Mouse (Mus musculus) erythroblast, embryonic 14.5 days (primary cell): ENCODE results near the gene Nln. TPM values are rescaled to one million over a fixed set of nuclear protein-coding genes. Genes with fewer than 3 reads are reported as not detected.

Source experiments
- H3K27me3 ChIP-seq: 2 replicates; pipeline ENCODE4 v1.6.1; 2012; ENCODE audit warnings: inconsistent platforms; ENCODE audit not compliant: control insufficient read depth
- H3K36me3 ChIP-seq: 2 replicates; pipeline ENCODE4 v1.6.1; 2012; ENCODE audit warnings: mild to moderate bottlenecking, inconsistent platforms; ENCODE audit not compliant: control insufficient read depth
- H3K4me1 ChIP-seq: 2 replicates; pipeline ENCODE4 v1.6.1; 2012; ENCODE audit warnings: inconsistent platforms; ENCODE audit not compliant: control insufficient read depth
- H3K4me3 ChIP-seq: replicated peaks from 2 replicates; pipeline ENCODE3; 2012; ENCODE audit warnings: moderate library complexity, mild to moderate bottlenecking, inconsistent platforms
- H3K9me3 ChIP-seq: 2 replicates; pipeline ENCODE4 v1.6.1; 2012; ENCODE audit warnings: low read length, inconsistent platforms, mixed read lengths; ENCODE audit not compliant: control insufficient read depth
- GATA1 ChIP-seq: IDR thresholded peaks from 2 replicates; pipeline ENCODE4 v1.6.1; 2012; ENCODE audit warnings: low read length, inconsistent platforms, mixed read lengths
- TAL1 ChIP-seq: IDR thresholded peaks from 3 replicates; pipeline ENCODE4 v1.6.1; 2012; ENCODE audit warnings: low read length, inconsistent platforms, mixed read lengths
- polyA plus RNA-seq: library from polyadenylated mRNA; stranded (reverse); fragments of >175 nt; gene quantifications from 2 replicates; pipeline ENCODE4 v1.2.3, GENCODE M21; 2012

Gene Nln
- polyA plus RNA-seq, 1 experiment: 0.18 TPM

- no peaks in the 10 kb centered on the region; the same call in 1 of the 2 replicates for H3K36me3 ChIP-seq
- H3K27me3 ChIP-seq: no peaks in the 10 kb centered on the region
- H3K4me1 ChIP-seq: no peaks in the 10 kb centered on the region
- no peaks in the 10 kb centered on the region for H3K9me3 ChIP-seq
- no peak overlapping the region for H3K4me3 ChIP-seq
- no peak for TF ChIP-seq GATA1
- TF ChIP-seq TAL1: no peak
Observed at GRCm38 (mm10) chr13:104076993-104077392, 32.4 kb downstream of the Nln start.

- Histone ChIP-seq H3K27me3 (no peaks in the 10 kb centered on the region), H3K4me3 (no peak overlapping the region), H3K36me3 (peaks cover 2% of the 10 kb centered on the region; the same call in 1 of the 2 replicates), H3K4me1 (no peaks in the 10 kb centered on the region), H3K9me3 (no peaks in the 10 kb centered on the region)
- TF ChIP-seq TAL1 (no peak), GATA1 (no peak)
Observed at GRCm38 (mm10) chr13:104074731-104075130, 34.7 kb downstream of the Nln start.

- no peak for TF ChIP-seq TAL1
- no peak for TF ChIP-seq GATA1
- peaks cover 2% of the 10 kb centered on the region; the same call in 1 of the 2 replicates for H3K36me3 ChIP-seq
Observed at GRCm38 (mm10) chr13:104074230-104074629, 35.2 kb downstream of the Nln start.

DNA sequence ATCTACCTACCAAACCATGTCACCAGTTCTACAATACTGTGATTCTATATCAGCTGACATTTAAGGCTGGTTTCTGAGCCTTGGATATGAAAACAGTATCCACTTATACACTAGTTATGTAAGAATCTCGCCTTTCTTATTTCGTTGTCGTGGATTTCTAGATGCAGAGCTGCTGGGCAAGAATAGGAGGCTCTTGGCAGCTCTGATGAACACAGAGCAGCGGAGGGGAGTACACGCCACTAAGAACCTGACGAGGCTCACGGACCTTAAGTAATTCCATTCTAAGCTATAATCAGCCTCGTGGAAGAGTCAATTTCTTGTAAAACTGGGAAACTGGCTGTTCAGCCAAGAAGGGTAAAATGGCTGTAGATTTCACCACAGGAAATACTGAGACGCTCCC lies 37.1 kb downstream of the Nln start:
- no peak overlapping the region for H3K4me3 ChIP-seq
- H3K9me3 ChIP-seq: no peaks in the 10 kb centered on the region
- H3K36me3 ChIP-seq: peaks cover 2% of the 10 kb centered on the region; the same call in 1 of the 2 replicates
- TF ChIP-seq TAL1: no peak
- no peak for TF ChIP-seq GATA1
- H3K27me3 ChIP-seq: no peaks in the 10 kb centered on the region
- no peaks in the 10 kb centered on the region for H3K4me1 ChIP-seq

More at GRCm38 (mm10) chr13:104074230-104074629, 35.2 kb downstream of the Nln start:
- H3K9me3 ChIP-seq: no peaks in the 10 kb centered on the region
- no peaks in the 10 kb centered on the region for H3K27me3 ChIP-seq
- H3K4me3 ChIP-seq: no peak overlapping the region
- no peaks in the 10 kb centered on the region for H3K4me1 ChIP-seq

DNA sequence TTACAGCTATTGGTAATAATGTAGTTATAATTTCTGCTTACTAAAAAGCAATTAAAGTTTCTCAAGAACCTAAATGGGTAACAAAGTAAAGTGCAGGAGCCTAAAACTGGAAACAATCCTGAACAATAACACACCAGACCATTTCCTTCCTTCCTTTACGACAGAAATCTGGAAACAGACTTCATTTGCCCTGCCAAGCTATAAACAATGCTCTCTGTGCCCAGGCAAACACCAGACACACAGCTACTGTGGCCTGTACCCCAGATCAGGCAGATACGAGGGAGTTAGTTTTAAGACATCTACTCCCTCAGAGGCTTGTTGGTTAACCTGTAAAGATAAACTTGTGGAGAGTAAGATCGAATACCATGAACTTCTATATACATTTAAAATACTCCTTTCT lies 38.7 kb downstream of the Nln start:
- Histone ChIP-seq H3K4me1 (no peaks in the 10 kb centered on the region), H3K4me3 (no peak overlapping the region)
- TF ChIP-seq TAL1: no peak
- TF ChIP-seq GATA1: no peak

DNA sequence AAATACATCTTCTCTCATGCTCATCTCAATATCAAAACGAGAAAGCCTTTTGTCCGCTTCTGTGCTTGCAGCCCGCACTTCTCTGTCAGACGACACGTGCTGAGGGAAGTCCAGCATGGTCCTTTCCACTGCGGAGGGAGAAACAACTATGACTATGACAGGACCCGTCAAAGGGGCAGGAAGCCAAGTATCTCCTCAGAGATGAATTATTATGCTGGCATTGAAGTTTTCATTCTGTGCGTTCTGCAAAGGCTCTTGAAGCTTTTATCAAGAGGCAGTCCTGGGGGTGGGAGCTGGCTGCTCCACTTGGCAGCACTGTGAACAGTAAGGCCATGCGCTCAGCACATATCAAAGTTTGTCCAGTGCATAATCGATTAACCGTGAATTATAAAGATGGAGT lies 40.2 kb downstream of the Nln start:
- Histone ChIP-seq H3K4me3 (no peak overlapping the region), H3K36me3 (peaks cover 2% of the 10 kb centered on the region; the same call in 1 of the 2 replicates), H3K9me3 (no peaks in the 10 kb centered on the region), H3K4me1 (no peaks in the 10 kb centered on the region), H3K27me3 (no peaks in the 10 kb centered on the region)
- TF ChIP-seq GATA1 (no peak), TAL1 (no peak)

More for the DNA sequence above, 38.7 kb downstream of the Nln start:
- Histone ChIP-seq H3K9me3 (no peaks in the 10 kb centered on the region), H3K27me3 (no peaks in the 10 kb centered on the region), H3K36me3 (peaks cover 2% of the 10 kb centered on the region; the same call in 1 of the 2 replicates)

DNA sequence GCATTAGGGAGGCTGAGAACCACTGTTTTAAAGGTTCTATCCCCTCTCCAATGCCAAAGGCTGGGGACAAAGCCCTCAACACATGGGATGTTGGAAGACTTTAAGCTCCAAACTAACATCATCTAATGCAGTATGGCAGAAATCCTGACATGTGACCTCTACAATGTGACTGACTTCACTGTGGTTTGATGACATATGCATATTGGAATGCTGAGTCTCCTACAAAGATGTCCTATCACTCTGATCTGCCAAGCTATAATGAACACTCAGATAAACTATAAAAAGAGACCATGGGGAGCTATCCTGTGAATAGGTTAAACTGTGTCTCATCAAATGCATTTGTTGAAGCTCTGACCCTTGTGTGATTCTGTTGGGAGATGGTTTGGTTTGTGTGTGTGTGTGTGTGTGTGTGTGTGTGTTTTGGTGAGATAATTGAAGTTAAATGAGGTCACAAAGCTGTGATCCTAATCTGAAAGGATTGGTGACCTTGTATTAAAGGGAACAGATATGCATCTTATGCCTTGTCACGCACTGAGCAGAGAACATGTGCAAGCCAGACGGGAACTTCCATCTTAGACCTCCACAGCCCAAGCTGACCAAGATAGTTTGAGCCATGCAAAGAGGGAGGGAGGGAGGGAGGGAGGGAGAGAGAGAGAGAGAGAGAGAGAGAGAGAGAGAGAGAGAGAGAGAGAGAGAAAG lies 43.6 kb downstream of the Nln start:
- Histone ChIP-seq H3K27me3 (no peaks in the 10 kb centered on the region), H3K4me1 (no peaks in the 10 kb centered on the region), H3K9me3 (no peaks in the 10 kb centered on the region), H3K36me3 (no peaks in the 10 kb centered on the region), H3K4me3 (no peak overlapping the region)
- no peak for TF ChIP-seq TAL1
- TF ChIP-seq GATA1: no peak

GRCm38 (mm10) chr13:104063061-104063460 lies 46.4 kb downstream of the Nln start:
- no peak overlapping the region for H3K4me3 ChIP-seq
- TF ChIP-seq TAL1 (no peak), GATA1 (no peak)
- no peaks in the 10 kb centered on the region for H3K36me3 ChIP-seq
- peaks cover 2% of the 10 kb centered on the region; the same call in 1 of the 2 replicates for H3K4me1 ChIP-seq
- H3K27me3 ChIP-seq: no peaks in the 10 kb centered on the region
- no peaks in the 10 kb centered on the region for H3K9me3 ChIP-seq

GRCm38 (mm10) chr13:104061975-104062750 lies 47.3 kb downstream of the Nln start:
- no peaks in the 10 kb centered on the region for H3K27me3 ChIP-seq
- peaks cover 2% of the 10 kb centered on the region; the same call in 1 of the 2 replicates for H3K4me1 ChIP-seq
- H3K9me3 ChIP-seq: no peaks in the 10 kb centered on the region
- TF ChIP-seq TAL1 (no peak), GATA1 (no peak)
- H3K4me3 ChIP-seq: no peak overlapping the region
- H3K36me3 ChIP-seq: no peaks in the 10 kb centered on the region
